Mouse (Mus musculus) forebrain, postnatal 0 days (tissue): ENCODE data around the gene Ldb1. TPM values are rescaled to one million over a fixed set of nuclear protein-coding genes. Genes with fewer than 3 reads are reported as not detected.

Experiments
- ATAC-seq: fragments of 200-750 bp; cut with Nextera tagmentation; 2 replicates; pipeline ENCODE4 v1.8.0; 2017; ENCODE audit warnings: mild to moderate bottlenecking, moderate library complexity
- DNase-seq: peaks from one replicate; pipeline ENCODE4 v3.0.0-alpha.2; 2015
- H3K27ac ChIP-seq: fragments of 300-500 bp; sonication (generic); 2 replicates; pipeline ENCODE4 v1.5.1; 2014; ENCODE audit warnings: low read depth, mild to moderate bottlenecking, antibody characterized with exemption, low read length, moderate library complexity, mixed read lengths
- H3K27me3 ChIP-seq: fragments of 300-500 bp; sonication (generic); 2 replicates; pipeline ENCODE4 v1.6.1; 2014; ENCODE audit warnings: mild to moderate bottlenecking, low read length, mixed read lengths; ENCODE audit not compliant: insufficient read depth
- H3K36me3 ChIP-seq: fragments of 300-500 bp; sonication (generic); 2 replicates; pipeline ENCODE4 v1.6.1; 2014; ENCODE audit warnings: mild to moderate bottlenecking, moderate library complexity; ENCODE audit not compliant: insufficient read depth
- H3K4me1 ChIP-seq: fragments of 300-500 bp; sonication (generic); 2 replicates; pipeline ENCODE4 v1.6.1; 2014; ENCODE audit warnings: antibody characterized with exemption; ENCODE audit not compliant: insufficient read depth
- H3K4me2 ChIP-seq: fragments of 300-500 bp; sonication (generic); 2 replicates; pipeline ENCODE4 v1.6.1; 2014; ENCODE audit warnings: low read depth, mild to moderate bottlenecking, moderate library complexity
- H3K4me3 ChIP-seq: fragments of 300-500 bp; sonication (generic); 2 replicates; pipeline ENCODE4 v1.5.1; 2014; ENCODE audit warnings: low read depth, low read length, mixed read lengths
- H3K9ac ChIP-seq: fragments of 300-500 bp; sonication (generic); 2 replicates; pipeline ENCODE4 v1.6.1; 2014; ENCODE audit warnings: mild to moderate bottlenecking
- H3K9me3 ChIP-seq: fragments of 300-500 bp; sonication (generic); 2 replicates; pipeline ENCODE4 v1.6.1; 2016; ENCODE audit warnings: low read length
- CTCF ChIP-seq: sonication (generic); IDR thresholded peaks from 2 replicates; pipeline ENCODE4 v1.5.1; 2016; ENCODE audit warnings: antibody characterized with exemption, control low read depth, low read depth
- WGBS: fragments of 180-500 bp; shearing (Covaris S2); extraction: QIAGEN DNeasy Blood & Tissue Kit; methylation state at CpG from one replicate; pipeline ENCODE4 v1.1.7; 2014; 5-methylcytosine and 5-hydroxymethylcytosine counted together
- polyA plus RNA-seq: library from polyadenylated mRNA; unstranded; fragments of >200 nt; fragmentation: Nextera tagmentation; extraction: Ambion mirVana; gene quantifications from 2 replicates; pipeline ENCODE4 v1.2.1, GENCODE M21; 2015
- total RNA-seq: library from RNA; depleted of rRNA; stranded (reverse); fragments of >200 nt; gene quantifications from 2 replicates; pipeline ENCODE4 v1.2.3, GENCODE M21; 2014

Gene Ldb1
- total and polyA plus RNA-seq, 2 experiments from 2014 or later: 90.4 to 162 TPM

DNA sequence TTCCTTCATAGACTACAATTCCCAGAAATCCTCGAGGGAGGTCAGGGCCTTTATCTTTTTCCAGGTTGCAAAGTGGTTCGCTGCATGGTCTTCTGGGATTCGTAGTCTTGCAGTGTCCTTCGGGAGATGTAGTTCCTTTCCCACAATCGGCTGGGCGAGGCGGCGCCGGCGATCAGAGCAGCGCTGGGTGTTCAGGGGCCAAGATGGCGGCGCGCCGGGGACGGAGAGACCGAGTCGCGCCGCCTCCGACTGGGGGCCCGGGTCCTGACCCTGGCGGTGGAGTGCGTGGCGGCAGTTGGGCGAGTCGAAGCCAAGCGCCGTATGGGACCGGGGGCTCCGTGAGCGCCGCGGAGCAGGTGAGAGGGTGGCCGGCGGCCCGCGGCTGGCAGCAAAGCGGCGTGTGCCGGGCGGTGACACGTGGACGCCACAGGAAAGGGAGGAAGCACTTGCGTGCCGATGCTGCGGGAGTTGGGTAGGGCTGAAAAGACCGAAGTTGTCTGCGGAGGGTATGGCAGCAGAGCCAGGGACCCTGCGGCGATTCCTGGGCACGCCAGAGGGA is 11.5 kb upstream of the Ldb1 start:
- Histone ChIP-seq H3K4me3 (peak overlapping the region; percentile 84), H3K9me3 (no peaks in the 10 kb centered on the region), H3K4me2 (peak overlapping the region; percentile 86), H3K4me1 (0 out of 2 replicates have a peak, but pooled peaks cover 5% of the 10 kb centered on the region), H3K27ac (peak overlapping the region; percentile 78), H3K9ac (peak overlapping the region; percentile 66), H3K36me3 (peaks cover 4% of the 10 kb centered on the region; the same call in 1 of the 2 replicates), H3K27me3 (no peaks in the 10 kb centered on the region)
- 3% methylated on average over 52 of the region's 52 CpGs for WGBS
- DNase-seq (peak; percentile 95), ATAC-seq (peak; percentile 98)
- no peak; the same call in 1 of the 2 replicates for TF ChIP-seq CTCF

DNA sequence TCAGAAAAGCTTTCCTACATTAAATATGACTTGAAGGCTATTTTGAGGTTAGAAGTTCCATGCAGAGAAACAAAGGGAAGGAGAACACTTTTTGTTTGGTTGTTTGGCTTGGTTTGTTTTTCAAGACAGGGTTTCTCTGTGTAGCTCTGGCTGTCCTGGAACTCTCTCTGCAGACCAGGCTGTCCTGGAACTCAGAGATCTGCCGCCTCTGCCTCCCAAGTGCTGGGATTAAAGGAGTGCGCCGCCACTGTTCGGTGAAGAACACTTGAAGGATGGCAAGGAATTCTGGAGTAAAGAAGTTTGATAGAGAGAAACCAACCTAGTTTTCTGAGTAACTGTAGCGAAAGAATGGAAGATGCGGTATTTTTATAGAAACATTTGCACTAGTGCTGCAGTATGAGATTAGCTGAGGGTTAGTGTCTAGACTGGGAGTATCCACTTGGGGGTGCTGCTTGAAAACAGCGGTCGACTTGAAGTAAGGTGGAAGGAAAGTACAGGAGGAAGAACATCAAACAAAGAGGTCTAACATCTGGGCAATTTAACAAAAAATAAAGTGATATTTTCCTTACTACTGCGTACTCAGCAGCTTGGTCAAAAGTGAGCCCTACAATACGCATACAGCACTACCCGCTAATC is 10.9 kb upstream of the Ldb1 start:
- H3K9me3 ChIP-seq: no peaks in the 10 kb centered on the region
- WGBS: 1% methylated on average over 11 of the region's 11 CpGs
- peak overlapping the region; percentile 86 for H3K4me2 ChIP-seq
- ATAC-seq (peak; percentile 87), DNase-seq (no peak)
- H3K27ac ChIP-seq: no peak overlapping the region
- 0 out of 2 replicates have a peak, but pooled peaks cover 5% of the 10 kb centered on the region for H3K4me1 ChIP-seq
- no peak overlapping the region for H3K9ac ChIP-seq
- H3K27me3 ChIP-seq: no peaks in the 10 kb centered on the region
- H3K36me3 ChIP-seq: no peaks in the 10 kb centered on the region
- peak; percentile 67 for TF ChIP-seq CTCF
- H3K4me3 ChIP-seq: peak overlapping the region; percentile 84

DNA sequence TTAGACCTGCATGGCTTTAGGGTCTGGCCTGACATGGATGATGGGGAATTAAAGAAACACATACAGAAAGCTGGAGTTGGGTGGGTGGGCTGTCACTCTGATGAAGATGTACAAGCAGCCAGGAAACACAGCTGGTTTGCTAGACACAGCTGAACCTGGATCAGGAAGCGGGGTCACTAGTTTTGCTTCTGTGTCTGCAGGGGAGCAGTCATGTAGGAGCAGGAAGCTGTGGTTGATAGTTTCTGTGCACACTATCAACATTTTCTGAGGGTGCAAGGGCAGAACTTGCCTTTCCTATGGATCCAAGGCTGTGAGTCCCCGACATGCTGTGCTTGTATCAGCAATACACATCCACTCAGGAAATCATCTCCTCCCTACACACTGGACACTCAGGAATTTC is 5.4 kb upstream of the Ldb1 start:
- 97% methylated on average over 2 of the region's 2 CpGs for WGBS
- Histone ChIP-seq H3K4me1 (peaks cover 6% of the 10 kb centered on the region; the same call in 1 of the 2 replicates), H3K4me2 (no peak overlapping the region), H3K36me3 (no peaks in the 10 kb centered on the region), H3K27me3 (no peaks in the 10 kb centered on the region), H3K27ac (no peak overlapping the region), H3K4me3 (no peak overlapping the region), H3K9ac (no peak overlapping the region), H3K9me3 (no peaks in the 10 kb centered on the region)
- TF ChIP-seq CTCF: no peak
- ATAC-seq (no peak), DNase-seq (no peak)

DNA sequence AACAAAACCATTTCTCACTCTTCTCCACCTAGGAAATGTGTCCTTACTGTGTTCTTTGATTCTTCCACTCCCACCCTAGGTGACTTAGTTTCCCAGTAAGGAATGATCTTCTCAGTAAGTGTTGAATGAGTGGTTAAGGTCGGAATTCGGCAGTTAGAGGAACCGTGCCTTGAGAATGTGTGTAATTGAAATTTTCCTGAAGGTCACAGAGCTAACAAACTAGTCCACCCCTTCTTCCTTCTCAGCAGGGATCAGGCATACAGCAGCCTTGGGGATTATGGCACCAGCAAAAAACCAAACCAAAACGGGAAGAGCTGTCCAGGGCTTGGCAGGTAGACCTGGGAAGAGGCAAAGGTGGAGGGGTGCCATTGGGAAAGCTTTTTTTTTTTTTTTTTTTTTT is 4.1 kb upstream of the Ldb1 start:
- ATAC-seq (no peak), DNase-seq (no peak)
- no peak overlapping the region for H3K4me3 ChIP-seq
- no peak for TF ChIP-seq CTCF
- no peak overlapping the region for H3K27ac ChIP-seq
- WGBS: 66% methylated on average over 4 of the region's 4 CpGs
- H3K4me1 ChIP-seq: peaks cover 7% of the 10 kb centered on the region
- H3K27me3 ChIP-seq: no peaks in the 10 kb centered on the region
- no peak overlapping the region for H3K4me2 ChIP-seq
- H3K36me3 ChIP-seq: no peaks in the 10 kb centered on the region
- H3K9ac ChIP-seq: no peak overlapping the region
- H3K9me3 ChIP-seq: no peaks in the 10 kb centered on the region

DNA sequence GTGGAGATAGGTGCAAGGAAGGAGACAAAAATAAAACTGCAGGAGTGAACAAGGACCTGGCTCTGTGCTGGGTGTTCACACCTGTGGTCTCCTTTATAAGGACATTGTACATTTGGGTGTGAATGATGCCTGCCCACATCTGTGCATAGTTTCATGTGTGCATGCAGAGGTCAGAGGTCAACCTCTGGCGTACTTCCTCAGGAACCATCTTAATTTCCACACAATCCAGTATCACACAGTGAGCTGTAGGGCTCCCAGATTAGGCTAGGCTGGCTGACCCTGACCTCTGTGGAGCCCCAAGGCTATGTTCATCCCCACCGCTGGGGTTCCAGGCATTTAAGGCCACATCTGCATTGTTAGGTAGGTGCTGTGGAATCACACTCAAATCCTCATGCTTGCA is 2.4 kb upstream of the Ldb1 start:
- no peak overlapping the region for H3K9ac ChIP-seq
- H3K4me2 ChIP-seq: no peak overlapping the region
- no peak overlapping the region for H3K4me3 ChIP-seq
- no peaks in the 10 kb centered on the region for H3K36me3 ChIP-seq
- ATAC-seq: no peak
- WGBS: 73% methylated on average over 2 of the region's 2 CpGs
- H3K4me1 ChIP-seq: peaks cover 20% of the 10 kb centered on the region
- H3K27me3 ChIP-seq: no peaks in the 10 kb centered on the region
- TF ChIP-seq CTCF: no peak
- no peak overlapping the region for H3K27ac ChIP-seq
- no peaks in the 10 kb centered on the region for H3K9me3 ChIP-seq
- DNase-seq: no peak

DNA sequence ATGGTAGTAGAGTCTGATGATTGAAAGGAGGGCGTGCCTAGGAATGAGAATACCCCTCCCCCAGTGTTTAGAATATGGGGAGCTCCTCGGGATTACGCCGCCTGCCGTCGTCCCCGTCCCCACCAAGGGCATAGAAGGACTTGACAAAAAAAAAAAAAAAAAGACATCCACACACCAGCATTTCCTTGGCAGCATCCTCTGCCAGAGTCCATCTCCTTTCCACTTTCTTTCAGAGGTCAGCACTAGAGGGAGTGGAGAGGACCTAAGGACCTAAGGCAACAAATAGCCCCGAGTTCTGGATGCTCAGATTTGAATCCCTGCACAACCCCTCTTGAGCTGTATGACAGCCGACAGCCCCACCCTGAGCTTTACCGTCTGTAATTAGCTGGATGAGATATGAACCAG is 1.6 kb upstream of the Ldb1 start:
- no peaks in the 10 kb centered on the region for H3K36me3 ChIP-seq
- H3K9me3 ChIP-seq: no peaks in the 10 kb centered on the region
- no peak overlapping the region for H3K9ac ChIP-seq
- H3K4me1 ChIP-seq: peaks cover 23% of the 10 kb centered on the region
- DNase-seq: no peak
- peak overlapping the region; percentile 92; the same call in 1 of the 2 replicates for H3K4me3 ChIP-seq
- no peaks in the 10 kb centered on the region for H3K27me3 ChIP-seq
- WGBS: 4% methylated on average over 10 of the region's 10 CpGs
- TF ChIP-seq CTCF: peak; percentile 36; the same call in 1 of the 2 replicates
- H3K27ac ChIP-seq: peak overlapping the region; percentile 98
- ATAC-seq: no peak
- peak overlapping the region; percentile 87 for H3K4me2 ChIP-seq

DNA sequence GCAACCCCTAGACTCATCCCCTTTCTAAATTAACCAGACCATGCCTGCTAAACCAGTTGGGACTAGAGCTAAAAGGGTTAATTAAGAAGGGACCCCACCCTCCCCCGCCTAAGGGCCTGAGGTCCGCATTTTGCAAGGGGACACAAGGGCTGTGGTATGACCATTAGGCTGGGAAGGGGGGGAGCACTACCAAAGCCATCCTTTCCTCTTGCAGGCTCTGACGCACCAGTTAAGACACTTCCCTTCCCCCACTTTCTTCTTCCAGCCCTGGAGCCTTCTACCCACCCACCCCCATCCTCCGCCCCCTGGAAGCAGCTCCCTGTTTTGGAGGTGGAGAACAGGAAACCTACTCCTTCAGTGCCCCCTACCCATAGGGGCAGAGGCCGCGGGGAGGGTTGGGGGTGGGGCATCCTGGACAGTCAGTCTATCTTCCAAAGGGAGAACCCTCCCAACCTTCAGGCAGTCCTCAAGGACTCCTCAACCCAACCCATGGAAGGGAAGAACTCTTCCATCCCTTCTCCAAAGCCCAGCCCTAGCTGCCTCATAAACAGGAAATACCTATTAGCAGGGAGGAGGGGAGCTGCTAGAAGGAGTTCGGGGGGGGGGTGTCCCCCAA is 790 bp upstream of the Ldb1 start:
- Histone ChIP-seq H3K4me1 (peaks cover 31% of the 10 kb centered on the region), H3K27me3 (no peaks in the 10 kb centered on the region), H3K9ac (peak overlapping the region; percentile 95), H3K9me3 (no peaks in the 10 kb centered on the region), H3K27ac (peak overlapping the region; percentile 98), H3K36me3 (no peaks in the 10 kb centered on the region), H3K4me3 (peak overlapping the region; percentile 92), H3K4me2 (peak overlapping the region; percentile 87)
- TF ChIP-seq CTCF: no peak
- DNase-seq (peak; percentile 79), ATAC-seq (peak; percentile 54)
- 0% methylated on average over 7 of the region's 7 CpGs for WGBS
